Mouse (Mus musculus): ENCODE data around the gene Erich6. TPM values are rescaled to one million over a fixed set of nuclear protein-coding genes. Genes with fewer than 3 reads are reported as not detected.

Gene Erich6
- total and polyA plus RNA-seq, 3 experiments, result not detected

- no peaks in the 10 kb centered on the region for H3K9me3 ChIP-seq (replicated peaks; ENCODE audit: low read length)
These were observed 36.3 kb upstream of the Erich6 start for GRCm38 (mm10) chr3:58673295-58673694.

GRCm38 (mm10) chr3:58672481-58673183 is 35.6 kb upstream of the Erich6 start:
- H3K4me1 ChIP-seq (ENCODE audit: control insufficient read depth in 1 of 2, insufficient read depth in 2 of 2), result peaks cover 31 to 85% of the 10 kb centered on the region in 2 experiments
- no peaks in the 10 kb centered on the region for H3K27me3 ChIP-seq (replicated peaks)
- no peaks in the 10 kb centered on the region for H3K9me3 ChIP-seq (replicated peaks; ENCODE audit: low read length)
- DNase-seq (ENCODE audit: extremely low read depth), result peak; percentile 85
- peaks cover 34 to 36% of the 10 kb centered on the region in 2 experiments for H3K36me3 ChIP-seq (replicated peaks in 1 of 2; ENCODE audit: control insufficient read depth in 1 of 2, insufficient read depth in 1 of 2, low read length in 1 of 2)
- H3K4me2 ChIP-seq (ENCODE audit: insufficient read depth, low read depth, poor library complexity, severe bottlenecking), result peak overlapping the region; percentile 63
- peak overlapping the region; percentile 37; the same call in 1 of the 2 replicates for H3K9ac ChIP-seq (ENCODE audit: insufficient read depth, low read depth)
- in situ Hi-C loops (cut with MboI; ENCODE audit: low pct_ligation_motif_present, low pct_unique_long_range_greater_than_20kb, low sequenced_read_pairs) (loop anchor here (25.0 kb wide), 1 partner anchor 510 kb away; no protein-coding TSS in a partner anchor), dilution Hi-C loops (cut with MboI; ENCODE audit: extremely low pct_ligation_motif_present, extremely low pct_unique_long_range_greater_than_20kb, low sequenced_read_pairs) (no loop called here)
- peak overlapping the region; percentile 81 for H3K27ac ChIP-seq (ENCODE audit: insufficient read depth, low read depth)
- peaks cover 44% of the 10 kb centered on the region for H3K79me2 ChIP-seq (replicated peaks; ENCODE audit: control insufficient read depth, extremely low read depth, insufficient read depth, poor library complexity, severe bottlenecking)
- H3K4me3 ChIP-seq (replicated peaks in 1 of 3; ENCODE audit: low read depth in 2 of 3, low read length in 2 of 3, poor library complexity in 1 of 3), result no peak overlapping the region
- no peak for TF ChIP-seq HCFC1 (IDR thresholded peaks at IDR 0.05; ENCODE audit: low read depth, low read length)
- TF ChIP-seq PAX5 (IDR thresholded peaks at IDR 0.05; ENCODE audit: low read length), result no peak
- TF ChIP-seq RAD21 (IDR thresholded peaks at IDR 0.05; ENCODE audit: low read depth, low read length), result no peak
- no peak; the same call in 1 of the 2 replicates for TF ChIP-seq SMC3 (IDR thresholded peaks at IDR 0.05; ENCODE audit: low read depth, low read length)
- TF ChIP-seq CHD1 (IDR thresholded peaks at IDR 0.05; ENCODE audit: low read depth, low read length), result peak; percentile 23; the same call in 1 of the 2 replicates
- TF ChIP-seq POLR2A (IDR thresholded peaks at IDR 0.05; ENCODE audit: low read depth, low read length), result no peak
- TF ChIP-seq MXI1 (IDR thresholded peaks at IDR 0.05; ENCODE audit: low read depth, low read length), result no peak; the same call in 1 of the 2 replicates
- peak; percentile 87 for TF ChIP-seq TCF12 (IDR thresholded peaks at IDR 0.05; ENCODE audit: low read depth, low read length)
- TF ChIP-seq UBTF (IDR thresholded peaks at IDR 0.05; ENCODE audit: low read depth, low read length), result 0 out of 2 replicates have a peak, but pooled peaks have one; percentile 28
- TF ChIP-seq ZNF384 (IDR thresholded peaks at IDR 0.05; ENCODE audit: low read depth, low read length), result no peak
- peak; percentile 93 for TF ChIP-seq MAFK (IDR thresholded peaks at IDR 0.05; ENCODE audit: insufficient replicate concordance, low read length)
- TF ChIP-seq EP300 (IDR thresholded peaks at IDR 0.05; ENCODE audit: low read length), result peak; percentile 66
- no peak for TF ChIP-seq GABPA (IDR thresholded peaks at IDR 0.05; ENCODE audit: insufficient replicate concordance, low read depth, low read length)
- no peak for TF ChIP-seq CTCF (conservative IDR thresholded peaks at IDR 0.05 in 1 of 2, IDR thresholded peaks at IDR 0.05 in 1 of 2; ENCODE audit: low read depth in 2 of 2, low read length in 2 of 2)
- TF ChIP-seq TBP (conservative IDR thresholded peaks at IDR 0.05; ENCODE audit: low read depth, low read length), result no peak; the same call in 1 of the 2 replicates
- TF ChIP-seq NRF1 (IDR thresholded peaks at IDR 0.05; ENCODE audit: low read depth, low read length), result peak; percentile 69
- no peak for TF ChIP-seq NELFE (IDR thresholded peaks at IDR 0.05; ENCODE audit: low read depth, low read length)
- no peak for TF ChIP-seq ZKSCAN1 (IDR thresholded peaks at IDR 0.05; ENCODE audit: borderline replicate concordance, low read depth, low read length)
- no peak; the same call in 1 of the 2 replicates for TF ChIP-seq POLR2AphosphoS2 (IDR thresholded peaks at IDR 0.05; ENCODE audit: low read depth, low read length)
- TF ChIP-seq MAX (IDR thresholded peaks at IDR 0.05; ENCODE audit: low read length), result peak; percentile 57
- no peak for TF ChIP-seq ZC3H11A (IDR thresholded peaks at IDR 0.05; ENCODE audit: low read depth, low read length)
- no peak for TF ChIP-seq MYC (IDR thresholded peaks at IDR 0.05; ENCODE audit: low read depth, low read length)
- TF ChIP-seq MEF2A (IDR thresholded peaks at IDR 0.05; ENCODE audit: borderline replicate concordance, low read depth, low read length), result no peak
- TF ChIP-seq SIN3A (IDR thresholded peaks at IDR 0.05; ENCODE audit: low read length), result no peak; the same call in 1 of the 2 replicates
- no peak; the same call in 1 of the 2 replicates for TF ChIP-seq MAZ (IDR thresholded peaks at IDR 0.05; ENCODE audit: low read depth, low read length)
- 0 out of 2 replicates have a peak, but pooled peaks have one; percentile 21 for TF ChIP-seq RCOR1 (conservative IDR thresholded peaks at IDR 0.05; ENCODE audit: low read depth, low read length)
- TF ChIP-seq KAT2A (IDR thresholded peaks at IDR 0.05; ENCODE audit: insufficient replicate concordance, low read length), result no peak

More at GRCm38 (mm10) chr3:58673295-58673694, 36.3 kb upstream of the Erich6 start:
- peak overlapping the region; percentile 37; the same call in 1 of the 2 replicates for H3K9ac ChIP-seq (ENCODE audit: insufficient read depth, low read depth)
- H3K4me3 ChIP-seq (replicated peaks in 1 of 3; ENCODE audit: low read depth in 2 of 3, low read length in 2 of 3, poor library complexity in 1 of 3), result no peak overlapping the region
- dilution Hi-C loops (cut with MboI; ENCODE audit: extremely low pct_ligation_motif_present, extremely low pct_unique_long_range_greater_than_20kb, low sequenced_read_pairs) (no loop called here), in situ Hi-C loops (cut with MboI; ENCODE audit: low pct_ligation_motif_present, low pct_unique_long_range_greater_than_20kb, low sequenced_read_pairs) (loop anchor here (25.0 kb wide), 1 partner anchor 511 kb away; no protein-coding TSS in a partner anchor)
- H3K4me1 ChIP-seq (ENCODE audit: control insufficient read depth in 1 of 2, insufficient read depth in 2 of 2), result peaks cover 32 to 88% of the 10 kb centered on the region in 2 experiments
- no peaks in the 10 kb centered on the region for H3K27me3 ChIP-seq (replicated peaks)
- H3K27ac ChIP-seq (ENCODE audit: insufficient read depth, low read depth), result peak overlapping the region; percentile 88
- no peak for DNase-seq (ENCODE audit: extremely low read depth)
- H3K4me2 ChIP-seq (ENCODE audit: insufficient read depth, low read depth, poor library complexity, severe bottlenecking), result peak overlapping the region; percentile 63
- peaks cover 50% of the 10 kb centered on the region for H3K79me2 ChIP-seq (replicated peaks; ENCODE audit: control insufficient read depth, extremely low read depth, insufficient read depth, poor library complexity, severe bottlenecking)
- TF ChIP-seq E2F4 (IDR thresholded peaks at IDR 0.05; ENCODE audit: insufficient replicate concordance, low read depth, low read length), result no peak
- 0 out of 2 replicates have a peak, but pooled peaks have one; percentile 17 for TF ChIP-seq UBTF (IDR thresholded peaks at IDR 0.05; ENCODE audit: low read depth, low read length)
- no peak for TF ChIP-seq NRF1 (IDR thresholded peaks at IDR 0.05; ENCODE audit: low read depth, low read length)
- TF ChIP-seq IRF4 (IDR thresholded peaks at IDR 0.05; ENCODE audit: low read depth, low read length), result peak; percentile 38; the same call in 1 of the 2 replicates
- peak; percentile 36 for TF ChIP-seq ETS1 (conservative IDR thresholded peaks at IDR 0.05; ENCODE audit: low read depth, low read length)
- TF ChIP-seq BHLHE40 (IDR thresholded peaks at IDR 0.05; ENCODE audit: low read depth, low read length), result peak; percentile 23; the same call in 1 of the 2 replicates
- peak; percentile 86; the same call in 1 of the 2 replicates for TF ChIP-seq CHD1 (IDR thresholded peaks at IDR 0.05; ENCODE audit: low read depth, low read length)
- TF ChIP-seq ZNF384 (IDR thresholded peaks at IDR 0.05; ENCODE audit: low read depth, low read length), result peak; percentile 92
- 0 out of 2 replicates have a peak, but pooled peaks have one; percentile 21 for TF ChIP-seq MYC (IDR thresholded peaks at IDR 0.05; ENCODE audit: low read depth, low read length)
- TF ChIP-seq CHD2 (IDR thresholded peaks at IDR 0.05; ENCODE audit: low read length), result peak; percentile 67; the same call in 1 of the 2 replicates
- no peak for TF ChIP-seq SIN3A (IDR thresholded peaks at IDR 0.05; ENCODE audit: low read length)
- peaks cover 37 to 40% of the 10 kb centered on the region in 2 experiments for H3K36me3 ChIP-seq (replicated peaks in 1 of 2; ENCODE audit: control insufficient read depth in 1 of 2, insufficient read depth in 1 of 2, low read length in 1 of 2)

Data from CH12.LX (cell line).